Mouse (Mus musculus) retina, embryonic 14.5 days (tissue): ENCODE data around the gene Agbl4.

Experiments used
- DNase-seq: peaks from one replicate; pipeline ENCODE4 v3.0.0-alpha.2; 2015; ENCODE audit warnings: low spot score

Agbl4 gene

DNA sequence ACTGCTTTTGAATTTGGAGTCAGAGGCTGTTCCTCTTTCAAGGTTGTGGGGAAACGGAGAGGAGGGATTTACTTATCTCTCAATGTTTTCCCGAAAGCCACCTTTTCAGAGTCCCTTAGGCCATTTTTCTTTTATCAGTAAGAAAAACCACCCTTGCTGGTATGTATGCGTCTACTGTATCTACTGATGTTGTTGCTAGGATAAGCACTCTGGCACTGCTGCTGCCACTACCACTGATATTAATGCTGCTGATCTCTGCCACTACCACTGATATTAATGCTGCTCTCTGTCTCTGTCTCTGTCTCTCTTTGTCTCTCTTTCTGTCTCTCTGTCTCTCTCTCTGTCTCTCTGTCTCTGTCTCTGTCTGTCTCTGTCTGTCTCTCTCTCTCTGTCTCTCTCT, 1271.9 kb downstream of the Agbl4 start:
- no peak for DNase-seq

DNA sequence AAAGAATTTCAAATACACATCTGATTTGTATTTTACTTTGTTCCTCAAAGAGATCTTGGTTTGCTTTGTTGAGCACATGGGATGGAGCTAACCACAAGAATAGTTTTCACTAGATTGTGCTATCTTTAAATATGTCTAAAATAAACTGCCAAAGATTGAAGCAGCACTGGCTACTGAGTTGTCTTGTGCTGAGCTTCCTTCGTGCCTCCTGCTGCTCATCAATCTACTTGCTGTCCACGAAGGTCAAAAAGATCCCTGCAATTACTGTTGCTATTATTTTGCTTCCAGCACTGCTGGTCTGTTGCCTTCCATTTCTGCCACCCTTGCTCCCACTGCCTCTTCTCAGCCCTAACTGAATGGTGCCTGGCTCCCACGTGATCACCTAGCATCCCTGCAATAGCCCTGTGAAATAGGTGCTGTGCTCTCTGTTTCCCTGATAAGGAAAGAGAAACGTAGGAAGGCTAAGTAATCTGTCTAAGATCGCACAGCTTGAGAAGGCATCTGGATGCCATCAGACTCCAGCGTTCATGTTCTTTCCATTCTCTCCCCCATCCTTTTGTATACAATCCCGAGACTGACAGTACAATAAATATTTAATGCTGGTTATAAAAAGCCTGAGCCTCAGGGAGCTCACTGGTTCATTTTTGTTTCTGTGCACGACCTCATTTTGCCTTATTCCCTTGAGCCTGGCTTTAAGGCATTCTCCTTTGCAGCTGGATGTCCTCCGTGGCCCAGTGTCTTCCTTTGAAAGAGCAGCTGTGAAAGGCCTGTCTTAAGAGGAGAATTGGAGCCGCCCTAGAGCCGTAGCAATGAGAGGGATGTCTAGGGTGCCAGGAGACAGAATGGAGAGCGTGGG, 1273.3 kb downstream of the Agbl4 start:
- DNase-seq = peak; percentile 51

- DNase-seq = no peak
Measured at GRCm38 (mm10) chr4:111671440-111671839, 1274.0 kb downstream of the Agbl4 start.

DNA sequence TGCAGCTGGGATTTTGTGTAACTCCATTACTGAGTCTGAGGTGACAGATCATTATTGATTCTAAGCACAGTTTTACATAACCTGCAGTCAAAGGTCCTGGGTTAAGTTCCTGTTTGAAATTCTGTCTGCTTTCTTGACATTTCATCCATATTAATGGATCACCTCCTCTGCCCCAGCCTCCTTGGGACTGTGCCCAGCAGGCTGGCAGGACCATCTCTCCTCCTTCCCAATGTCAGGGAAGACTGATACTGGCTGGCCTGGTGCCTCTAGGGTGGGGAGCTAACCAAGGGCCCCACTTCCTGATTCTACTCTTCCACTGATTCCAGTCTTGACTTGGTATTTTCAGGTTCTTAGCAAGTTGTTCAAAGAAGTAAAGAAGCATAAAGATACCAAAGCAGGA, 1276.4 kb downstream of the Agbl4 start:
- no peak for DNase-seq

DNA sequence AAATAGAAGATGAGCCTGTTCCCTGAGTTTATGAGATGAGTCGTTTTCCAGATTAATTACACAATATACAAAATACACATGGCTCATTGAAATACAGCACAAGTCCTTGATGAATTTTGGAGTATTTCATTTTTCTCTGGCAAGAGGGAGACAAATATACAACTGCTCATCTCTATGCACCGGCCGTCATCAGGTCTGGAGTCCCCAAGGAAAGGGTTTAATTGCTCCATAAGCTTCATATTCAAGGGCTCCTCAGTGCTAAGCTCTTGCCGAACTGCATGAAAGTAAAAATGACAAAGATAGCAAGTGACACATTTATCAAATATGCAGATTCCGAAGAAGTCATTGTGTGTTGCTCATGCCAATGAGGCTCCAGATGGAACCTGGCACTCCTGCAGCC, 1284.5 kb downstream of the Agbl4 start:
- DNase-seq = no peak

- DNase-seq = no peak
Measured at GRCm38 (mm10) chr4:111682793-111683192, 1285.3 kb downstream of the Agbl4 start.

DNA sequence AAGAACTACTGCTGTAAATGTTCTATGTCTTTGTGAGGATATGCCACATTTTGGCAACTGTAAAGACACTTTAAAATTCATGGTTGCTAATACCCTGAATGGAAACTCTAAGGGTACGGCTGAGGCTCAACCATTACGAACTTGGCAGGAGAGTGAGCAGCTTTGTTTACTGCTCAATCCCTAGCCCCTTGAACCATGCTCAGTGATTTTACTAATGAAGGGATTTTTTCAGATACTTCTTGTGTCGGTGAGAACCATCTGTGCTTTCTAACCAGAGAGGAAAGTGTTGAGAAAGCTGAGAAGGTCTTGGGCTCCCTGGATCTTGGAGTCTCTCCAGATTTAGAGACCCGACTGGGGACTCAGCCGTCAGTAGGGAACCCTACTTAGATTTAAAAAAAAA, 1286.4 kb downstream of the Agbl4 start:
- no peak for DNase-seq

GRCm38 (mm10) chr4:111685951-111686350, 1288.5 kb downstream of the Agbl4 start:
- DNase-seq = no peak

DNA sequence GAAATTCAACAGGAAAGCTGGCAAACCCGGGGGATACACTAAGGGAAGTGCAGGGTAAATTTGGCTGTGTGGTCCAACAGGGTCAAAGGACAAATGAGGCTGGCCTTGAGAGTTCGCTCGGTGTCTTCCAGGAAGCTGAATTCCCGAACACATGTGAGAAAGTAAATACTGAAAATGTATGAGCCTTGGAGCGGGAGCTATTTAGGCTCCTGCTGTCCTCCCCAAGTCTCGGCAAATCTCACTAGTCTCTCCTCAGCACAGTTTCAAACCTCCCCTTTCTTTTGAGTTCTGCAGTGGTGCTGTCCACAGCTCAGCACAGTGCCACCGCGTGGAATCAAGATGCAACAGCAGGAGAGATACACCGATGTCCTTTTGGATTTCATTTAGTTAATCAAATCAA, 1289.5 kb downstream of the Agbl4 start:
- DNase-seq = peak; percentile 77

DNA sequence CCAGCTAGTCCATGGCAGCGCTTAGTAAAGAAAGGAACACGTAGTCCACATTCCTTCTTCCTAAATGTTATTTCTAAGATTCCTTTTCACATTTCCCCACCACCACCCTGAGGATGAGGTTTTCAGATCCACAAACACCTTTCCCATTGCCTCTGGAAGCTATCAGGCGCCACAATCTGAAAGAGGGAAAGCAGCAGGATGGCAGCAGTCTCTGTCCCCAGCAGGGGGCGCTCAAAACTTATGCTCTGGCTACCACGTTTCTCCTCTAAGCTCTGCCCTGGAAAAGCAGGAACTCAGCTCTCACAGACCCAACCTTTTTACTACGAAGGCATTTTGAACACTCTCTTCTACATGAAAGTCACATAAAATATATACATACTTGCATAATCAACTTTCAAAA, 1290.2 kb downstream of the Agbl4 start:
- DNase-seq = peak; percentile 91

DNA sequence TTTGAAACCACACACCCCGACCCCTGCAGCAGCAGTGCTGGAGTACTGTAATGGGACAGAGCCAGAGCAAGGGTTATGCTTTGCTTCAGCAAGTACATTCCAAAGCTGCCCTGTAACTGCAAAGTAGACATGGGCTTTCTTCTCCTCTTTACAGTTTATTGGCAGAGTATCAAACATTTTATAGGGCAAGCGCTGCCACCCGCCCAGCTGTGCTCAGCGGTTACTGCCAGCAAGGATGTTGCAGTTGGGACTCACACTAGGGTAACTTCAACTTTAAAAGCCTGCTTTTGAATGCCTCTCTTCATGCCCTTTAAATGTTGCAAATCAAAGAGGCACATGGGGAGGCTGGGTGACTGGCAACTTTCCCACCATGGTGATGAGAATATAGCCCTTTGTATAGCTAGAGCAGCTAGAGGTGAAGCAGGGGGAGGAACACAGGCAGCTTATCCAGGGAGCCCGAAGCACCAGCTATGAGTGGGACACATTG, 1293.6 kb downstream of the Agbl4 start:
- DNase-seq = no peak

DNA sequence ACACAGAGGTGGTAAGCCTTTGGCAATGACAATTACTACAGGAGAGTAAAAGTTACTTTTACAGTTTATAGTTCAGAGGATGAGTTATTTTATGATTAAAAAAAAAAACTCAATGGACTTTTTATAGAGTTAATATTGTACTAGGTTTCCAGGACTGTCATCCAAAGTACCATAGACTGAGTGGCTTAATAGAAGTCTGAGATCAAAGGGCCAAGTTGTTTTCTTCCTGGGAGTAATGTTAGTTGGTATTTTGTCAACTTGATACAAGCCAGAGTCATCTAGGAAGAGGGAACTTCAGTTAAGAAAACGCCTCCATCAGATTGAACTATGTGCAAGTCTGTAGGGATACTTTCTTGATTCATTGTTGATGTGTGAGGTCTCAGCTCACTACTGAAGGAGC, 1303.9 kb downstream of the Agbl4 start:
- DNase-seq = no peak

DNA sequence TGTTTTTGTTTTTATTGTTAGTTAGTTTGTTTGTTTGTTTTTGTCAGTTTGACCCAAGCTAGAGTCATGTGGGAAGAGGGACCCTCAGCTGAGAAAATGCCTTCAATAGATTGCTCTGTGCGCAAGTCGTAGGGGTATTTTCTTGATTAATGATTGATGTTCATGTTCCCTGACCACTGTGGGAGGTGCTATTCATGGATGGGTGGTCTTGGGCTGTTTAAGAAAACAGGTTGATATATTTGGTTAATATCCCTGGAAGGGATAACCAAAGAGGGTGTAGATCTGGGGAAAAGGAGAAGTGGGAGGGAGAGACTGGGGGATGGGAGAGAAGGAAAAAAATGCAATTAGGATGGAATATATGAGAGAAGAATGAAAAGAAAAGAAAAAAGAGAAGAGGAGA, 1306.7 kb downstream of the Agbl4 start:
- DNase-seq = no peak

- no peak for DNase-seq
Measured at GRCm38 (mm10) chr4:111704975-111705374, 1307.5 kb downstream of the Agbl4 start.
